Mouse (Mus musculus): Measurements from ENCODE around the gene Prune1.

DNA sequence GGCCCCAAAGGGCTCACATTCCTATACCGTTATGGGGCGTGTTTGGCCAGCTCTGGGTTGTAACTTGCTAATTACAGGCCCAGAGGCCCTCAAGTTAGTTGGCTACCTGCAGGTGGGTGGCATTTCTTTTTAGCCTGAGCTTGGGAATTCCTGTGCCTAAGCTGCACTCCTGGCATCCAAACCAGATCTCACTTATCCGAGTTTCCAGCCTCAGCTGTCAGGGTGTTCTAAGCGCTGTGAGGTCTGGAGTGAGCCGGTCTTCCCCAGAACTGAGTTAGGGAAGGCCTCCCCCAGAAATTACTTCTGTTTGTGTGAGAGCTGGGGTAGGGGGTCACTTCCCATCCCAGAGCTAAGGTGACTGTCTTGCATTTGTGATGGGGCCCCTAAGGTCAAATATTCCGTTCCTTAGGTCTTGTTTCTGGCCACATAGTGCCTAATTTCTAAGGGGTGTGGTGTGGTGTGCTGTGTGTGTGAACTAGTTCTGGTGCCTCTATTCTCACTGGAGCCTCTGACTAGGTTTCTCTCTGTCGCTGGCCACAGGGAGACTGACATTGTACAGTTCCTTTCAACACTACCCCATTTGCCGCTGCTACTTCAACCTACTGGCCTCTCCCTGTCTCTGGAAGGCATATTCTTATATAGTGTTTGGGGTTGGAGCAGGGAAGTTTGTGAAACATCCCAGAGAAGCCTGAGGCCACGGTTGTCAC, 34.1 kb upstream of the Prune1 start:
- TF ChIP-seq CTCF (IDR thresholded peaks at IDR 0.05; ENCODE audit: borderline replicate concordance, extremely low read depth, insufficient read depth, insufficient read length) (no peak), POLR2A (IDR thresholded peaks at IDR 0.05; ENCODE audit: borderline replicate concordance, extremely low read depth, insufficient read depth, insufficient read length, poor library complexity, severe bottlenecking) (no peak)

All from brain, embryonic 14.5 days (tissue).